Mouse (Mus musculus): ENCODE measurements at regions not wholly inside any gene's neighbourhood (a gene's known extent, or its start where the extent isn't known, plus 50 kb on each side); places are given as distances from the start of the nearest gene placed in this dataset.

DNA sequence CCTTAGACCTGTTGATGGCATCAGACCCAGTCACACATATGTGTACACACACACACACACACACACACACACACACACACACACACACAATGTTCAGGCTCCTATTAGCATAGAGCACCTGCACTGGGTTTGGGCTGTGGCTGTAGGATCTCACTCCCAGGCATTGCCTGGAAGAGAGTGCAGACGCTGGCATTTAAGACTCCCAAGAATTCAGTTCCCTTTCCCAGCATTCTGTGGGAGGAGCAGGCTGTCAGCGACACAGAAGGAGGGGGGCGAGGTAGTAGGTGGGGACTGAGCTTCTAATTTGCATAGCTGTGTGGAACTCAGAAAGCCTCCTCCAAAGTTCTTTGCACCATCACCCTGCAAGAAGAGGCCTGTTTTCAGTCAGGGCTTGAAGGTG lies 374.2 kb upstream of the Fam49b start:
- DNase-seq (ENCODE audit: low spot score in 2 of 2), result peak; percentile 74 to 83

DNA sequence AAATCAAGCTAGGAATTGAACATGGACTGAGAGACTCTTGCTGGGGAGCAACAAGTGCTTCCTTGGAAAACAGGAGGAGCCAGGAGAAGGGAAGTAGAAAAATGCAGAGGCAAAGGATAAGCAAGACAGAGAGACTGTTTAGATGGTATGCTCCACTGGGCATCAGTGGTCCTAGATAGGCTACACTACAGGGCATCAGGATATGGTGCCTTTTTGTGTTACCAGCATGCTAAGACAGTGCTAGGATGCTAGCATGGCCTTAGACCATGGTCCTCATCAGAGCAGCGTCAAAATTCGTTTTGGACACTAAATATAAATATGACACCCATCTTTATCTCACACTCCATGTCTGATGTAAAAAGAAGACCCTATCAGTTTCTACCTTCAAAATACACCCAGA lies 374.6 kb upstream of the Fam49b start:
- DNase-seq (ENCODE audit: low spot score in 2 of 2), result no peak

DNA sequence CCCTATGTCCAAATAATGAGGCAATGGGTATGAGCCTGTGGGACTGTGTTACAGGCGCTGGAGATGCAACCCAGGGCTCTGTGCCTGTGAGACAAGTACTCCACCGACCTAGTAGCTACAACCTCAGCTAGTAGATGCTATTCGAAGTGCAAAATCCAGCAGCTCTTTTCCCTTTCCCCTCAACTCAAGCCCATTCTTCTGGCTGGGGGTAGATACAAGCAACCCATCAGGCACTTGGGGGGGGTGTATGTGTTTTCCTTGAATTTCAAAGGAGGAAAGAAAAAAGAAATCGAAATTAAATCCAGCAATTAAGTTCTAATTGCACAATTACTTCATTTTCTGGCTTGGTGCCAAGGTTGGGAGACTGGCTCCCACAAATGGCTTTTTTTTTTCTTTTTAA lies 372.4 kb upstream of the Gm21798 start:
- no peak for DNase-seq (ENCODE audit: low spot score in 2 of 2)

DNA sequence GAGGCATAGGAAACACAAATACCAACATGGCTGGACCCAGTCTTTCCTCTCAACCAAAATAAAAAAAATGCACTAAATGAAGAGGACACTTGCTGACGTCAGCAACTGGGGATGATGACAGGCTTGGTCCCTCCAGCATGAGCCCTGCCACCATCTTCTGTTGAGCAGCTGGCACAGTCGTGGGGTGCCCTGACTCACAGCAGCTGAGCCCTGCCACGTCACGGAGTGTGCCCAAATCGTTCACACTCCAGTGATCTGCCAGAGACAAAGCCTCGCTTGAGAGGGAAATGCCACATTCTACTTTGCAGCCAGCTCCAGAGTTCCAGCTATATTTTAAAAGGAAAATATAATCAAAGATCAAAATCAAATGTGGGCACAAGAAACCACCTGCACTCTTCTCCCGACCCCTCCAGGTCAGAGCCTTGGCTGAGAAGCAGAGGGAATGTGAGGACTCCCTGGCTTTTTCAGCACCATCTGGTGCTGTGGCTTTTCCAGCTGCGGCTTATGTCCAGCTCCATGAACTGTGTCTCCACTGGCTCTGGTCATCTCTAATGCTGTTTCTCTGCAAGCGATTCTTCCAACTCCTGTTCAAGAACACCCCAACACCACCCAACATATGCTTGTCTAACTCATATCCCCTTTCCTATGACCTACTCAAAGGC lies 371.0 kb upstream of the Gm21798 start:
- peak; percentile 42 to 44 for DNase-seq (ENCODE audit: low spot score in 2 of 2)

DNA sequence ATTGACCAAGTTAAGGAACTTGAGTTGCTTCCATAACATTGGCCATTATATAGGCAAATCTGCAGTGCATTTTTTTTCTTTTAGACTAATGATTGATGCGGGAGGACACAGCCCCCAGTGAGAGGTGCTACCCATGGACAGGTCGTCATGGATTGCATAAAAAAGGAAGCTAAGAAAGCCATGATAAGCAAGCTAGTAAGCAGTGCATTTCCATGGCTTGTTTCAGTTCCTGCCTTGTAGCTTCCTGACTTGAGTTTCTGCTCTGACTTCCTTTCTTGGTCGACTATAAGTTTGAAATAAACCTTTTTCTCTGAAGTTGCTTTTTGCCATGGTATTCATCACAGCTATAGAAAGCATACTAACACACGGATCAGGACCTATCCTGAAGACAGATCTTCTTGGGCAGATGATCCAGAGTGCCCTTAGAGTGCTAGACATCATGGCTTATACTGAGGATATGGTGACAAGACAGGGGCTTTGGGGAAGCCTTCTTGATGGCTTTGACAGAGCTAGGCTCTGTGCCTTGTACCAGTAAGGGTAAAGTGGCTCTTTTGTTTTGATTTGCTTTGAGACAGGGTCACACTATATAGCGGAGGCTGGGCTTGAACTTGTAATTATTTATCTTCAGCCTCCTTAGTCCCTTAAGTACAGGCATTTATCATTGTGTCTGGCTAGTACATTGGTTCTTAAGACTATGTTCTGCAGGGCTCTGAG lies 370.1 kb upstream of the Gm21798 start:
- DNase-seq (ENCODE audit: low spot score in 2 of 2), result no peak

- DNase-seq (ENCODE audit: low spot score in 2 of 2), result peak; percentile 61 to 75
Observed at GRCm38 (mm10) chr15:64448581-64449140, 368.8 kb upstream of the Gm21798 start.

DNA sequence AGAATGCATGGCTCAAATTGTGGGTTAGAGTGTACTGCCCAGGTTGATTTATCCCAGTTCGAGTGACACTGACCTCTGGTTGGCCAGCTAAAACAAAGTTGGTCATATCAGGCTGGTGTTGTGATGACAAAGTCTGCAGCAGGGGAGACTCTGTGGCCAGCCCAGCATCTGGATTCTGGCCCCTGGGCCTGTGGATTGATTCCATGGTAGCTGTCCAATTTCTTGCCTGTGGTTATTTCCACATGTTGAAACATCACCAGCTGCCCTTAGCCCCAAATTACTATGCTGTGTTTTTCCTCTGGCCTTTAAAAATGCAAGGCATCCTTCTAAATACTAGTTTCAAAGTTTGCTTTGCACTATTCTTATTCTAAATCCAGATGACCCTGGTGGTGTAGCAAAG lies 346.8 kb upstream of the Gm21798 start:
- DNase-seq (ENCODE audit: low spot score in 2 of 2), result no peak

- DNase-seq (ENCODE audit: low spot score in 2 of 2), result no peak
Observed at GRCm38 (mm10) chr15:64471597-64471996, 345.9 kb upstream of the Gm21798 start.

DNA sequence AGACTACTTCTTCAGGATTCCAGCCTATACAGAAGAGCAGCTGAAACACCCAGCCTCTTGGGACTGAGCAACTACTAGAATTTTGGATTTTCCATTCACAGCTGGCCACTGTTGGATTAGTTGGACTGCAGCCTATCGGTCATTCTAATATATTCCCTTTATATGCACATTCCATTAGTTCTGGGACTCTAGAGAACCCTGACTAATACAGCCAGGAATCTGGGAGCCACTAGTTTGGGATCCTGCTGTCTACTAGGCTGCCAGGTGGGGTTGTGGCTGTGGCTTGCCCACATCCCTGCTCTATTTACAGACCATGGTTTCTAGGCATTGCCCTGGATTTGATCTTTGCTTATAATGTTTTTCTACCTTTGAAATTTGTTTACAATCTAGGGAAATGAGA lies 343.3 kb upstream of the Gm21798 start:
- no peak for DNase-seq (ENCODE audit: low spot score in 2 of 2)

DNA sequence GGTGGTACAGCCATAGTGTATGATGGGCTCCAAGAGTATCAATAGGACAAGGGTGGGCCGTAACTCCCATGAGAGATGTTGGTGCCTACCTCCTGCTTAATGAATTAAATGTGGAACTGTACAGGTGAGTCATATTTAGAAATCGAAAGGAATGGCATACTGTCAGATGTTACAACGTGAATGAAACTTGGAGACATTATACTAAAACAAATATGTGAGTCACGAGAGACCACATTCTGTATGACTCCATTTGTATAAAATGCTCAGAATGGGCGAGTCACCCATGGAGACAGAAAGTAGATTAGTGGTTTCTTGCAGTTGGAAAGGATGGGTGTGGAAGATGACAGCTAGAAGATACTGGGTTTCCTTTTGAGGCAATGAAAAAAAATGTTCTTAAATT lies 340.4 kb upstream of the Gm21798 start:
- no peak for DNase-seq (ENCODE audit: low spot score in 2 of 2)

- DNase-seq (ENCODE audit: low spot score in 2 of 2), result no peak
Observed at GRCm38 (mm10) chr15:64480625-64481024, 336.9 kb upstream of the Gm21798 start.

DNA sequence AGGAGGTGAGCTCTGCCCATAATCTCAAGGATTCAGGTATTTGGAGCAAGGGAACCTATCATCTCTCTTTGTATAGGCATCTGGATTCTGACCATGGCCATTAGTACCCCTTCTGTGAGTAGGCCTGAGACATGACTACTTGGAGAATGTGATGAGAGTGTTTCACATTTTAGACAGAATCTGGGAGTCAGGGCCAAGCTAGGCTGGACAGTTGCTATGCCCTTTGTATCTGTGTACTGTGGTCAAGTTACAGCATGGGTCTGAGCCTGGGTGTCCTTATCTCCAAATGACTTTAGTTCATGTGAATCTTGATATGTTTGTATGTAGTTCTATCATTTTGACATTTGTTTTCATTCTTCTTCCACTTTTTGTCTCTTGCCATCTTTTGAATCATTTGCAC lies 336.3 kb upstream of the Gm21798 start:
- no peak for DNase-seq (ENCODE audit: low spot score in 2 of 2)

DNA sequence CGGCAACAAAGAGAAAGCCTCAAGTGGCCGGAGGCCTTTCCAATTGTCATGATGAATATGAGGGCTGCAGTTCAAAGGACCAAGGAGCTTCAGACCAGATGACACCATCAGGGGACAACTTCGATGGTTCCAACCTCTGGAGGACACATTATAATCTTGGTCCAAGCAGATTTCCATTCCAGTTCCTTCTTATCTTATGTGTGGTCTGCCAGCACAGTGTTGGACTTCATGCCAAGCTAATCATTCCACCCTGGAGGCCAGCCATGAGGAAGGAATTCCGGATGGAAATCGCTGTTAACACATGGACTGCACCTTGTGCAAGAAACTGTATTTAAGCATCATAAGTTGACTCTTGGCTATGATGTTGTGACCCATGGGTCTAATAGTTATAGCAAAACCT lies 334.5 kb upstream of the Gm21798 start:
- DNase-seq (ENCODE audit: low spot score in 2 of 2), result no peak

DNA sequence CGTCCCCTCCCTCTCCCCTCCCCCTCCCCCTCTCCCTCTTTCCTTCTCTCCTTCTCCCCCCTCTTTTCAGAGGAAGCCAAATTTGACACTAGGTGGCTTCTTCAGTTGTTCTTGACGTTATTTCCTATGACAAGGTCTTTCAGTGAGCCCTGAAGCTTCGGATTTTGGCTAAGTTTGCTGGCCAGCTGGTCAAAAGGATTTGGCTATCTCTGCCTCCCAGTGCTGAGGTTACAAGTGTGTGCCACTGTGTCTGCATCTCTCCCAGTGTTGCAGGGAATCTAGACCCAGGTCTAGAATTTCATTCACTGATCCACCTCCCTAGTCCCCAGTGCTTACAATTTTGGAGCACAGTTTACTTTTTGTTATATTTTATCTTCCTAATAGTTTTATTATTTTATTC lies 329.7 kb upstream of the Gm21798 start:
- no peak for DNase-seq (ENCODE audit: low spot score in 2 of 2)

DNA sequence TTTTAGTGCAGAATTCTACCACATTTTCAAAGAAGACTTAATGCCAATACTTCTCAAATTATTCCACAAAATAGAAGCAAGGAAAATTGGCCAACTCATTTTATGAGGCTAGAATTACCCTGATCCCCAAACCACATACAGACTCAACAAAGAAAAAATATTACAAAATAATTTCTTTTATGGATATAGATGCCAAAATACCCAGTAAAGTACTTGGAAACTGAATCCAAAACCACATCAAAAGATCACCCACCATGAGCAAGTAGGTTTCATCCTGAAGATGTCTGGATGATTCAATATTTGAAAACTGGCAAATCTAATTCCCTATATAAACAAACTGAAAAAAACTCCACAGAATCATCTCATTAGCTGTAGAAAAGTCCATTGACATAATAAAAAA lies 316.7 kb upstream of the Gm21798 start:
- no peak for DNase-seq (ENCODE audit: low spot score in 2 of 2)

- no peak for DNase-seq (ENCODE audit: low spot score in 2 of 2)
Observed at GRCm38 (mm10) chr15:64501479-64501878, 316.0 kb upstream of the Gm21798 start.

GRCm38 (mm10) chr15:64504751-64505150 lies 312.7 kb upstream of the Gm21798 start:
- no peak for DNase-seq (ENCODE audit: low spot score in 2 of 2)

DNA sequence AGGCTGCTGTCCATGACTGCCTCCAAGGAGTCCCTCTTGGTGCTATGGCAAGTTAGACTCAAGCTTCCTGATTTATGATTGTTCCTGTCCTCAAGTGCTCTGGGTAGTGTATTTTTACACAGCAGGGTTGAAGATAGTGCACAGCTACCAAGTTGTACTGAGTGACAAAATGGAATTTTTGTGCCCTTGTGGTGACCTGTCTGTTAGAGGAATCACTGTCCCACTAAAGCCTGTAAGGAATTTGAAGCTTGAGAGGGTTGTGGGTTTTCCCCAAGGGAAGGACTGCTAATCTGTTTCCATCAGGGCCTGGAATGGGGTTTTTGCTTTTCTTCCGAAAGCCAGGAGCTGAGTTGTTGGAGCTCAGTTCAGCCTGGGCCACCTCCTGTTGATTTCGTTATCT lies 306.8 kb upstream of the Gm21798 start:
- DNase-seq (ENCODE audit: low spot score in 2 of 2), result no peak

GRCm38 (mm10) chr15:64511176-64511575 lies 306.3 kb upstream of the Gm21798 start:
- DNase-seq (ENCODE audit: low spot score in 2 of 2), result no peak

DNA sequence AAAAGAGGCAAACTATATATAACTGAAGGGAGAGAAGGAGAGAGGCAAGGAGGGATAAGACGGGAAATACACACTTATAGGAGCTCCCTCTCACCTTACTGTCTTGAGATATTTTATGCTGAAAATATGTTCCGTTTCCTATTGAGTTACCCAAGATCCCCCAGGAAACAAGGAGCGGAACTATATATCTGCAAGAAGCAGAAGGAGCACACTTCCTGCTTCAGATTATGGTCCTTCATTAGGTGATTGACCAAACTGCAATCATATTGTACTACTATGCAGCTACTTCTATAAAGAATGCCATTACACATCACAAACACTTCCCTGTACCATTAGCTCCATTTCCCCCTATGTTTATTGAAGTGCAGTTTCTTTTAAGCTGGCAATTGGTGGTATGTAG lies 304.9 kb upstream of the Gm21798 start:
- no peak for DNase-seq (ENCODE audit: low spot score in 2 of 2)

- no peak for DNase-seq (ENCODE audit: low spot score in 2 of 2)
Observed at GRCm38 (mm10) chr15:64513501-64514097, 303.9 kb upstream of the Gm21798 start.

DNA sequence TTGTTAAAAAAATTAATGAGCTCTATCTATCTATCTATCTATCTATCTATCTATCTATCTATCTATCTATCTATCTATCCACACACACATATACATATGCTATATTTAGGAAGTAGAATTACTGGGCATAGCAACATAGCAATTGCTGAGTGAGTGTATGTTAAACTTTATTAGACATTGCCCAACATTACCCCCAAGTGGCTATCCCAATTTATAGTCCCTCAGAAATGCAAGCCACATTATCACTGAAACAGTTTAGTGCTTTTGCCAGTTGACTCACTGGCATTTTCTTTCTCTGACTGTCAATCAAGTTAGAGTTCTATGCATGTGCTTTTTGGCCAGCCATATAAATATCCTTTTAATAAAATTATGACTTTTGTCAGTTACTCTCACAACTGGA lies 302.3 kb upstream of the Gm21798 start:
- no peak for DNase-seq (ENCODE audit: low spot score in 2 of 2)

Measured in left cerebral cortex, adult 18-20 months (tissue).